Mouse (Mus musculus): ENCODE results near the gene Odf3b. TPM values are rescaled to one million over a fixed set of nuclear protein-coding genes. Genes with fewer than 3 reads are reported as not detected.

Gene Odf3b
- total RNA-seq, 2 experiments from 2014 or later = 1.1 to 1.8 TPM

- intact Hi-C loops (cut with DNase I) = no loop called here
- DNase-seq (ENCODE audit: extremely low spot score in 1 of 2, low spot score in 2 of 2) = no peak
- TF ChIP-seq CTCF (IDR thresholded peaks at IDR 0.05) = no peak
- Histone ChIP-seq H3K4me3 (no peak overlapping the region), H3K27ac (no peak overlapping the region)
These were observed 19.1 kb upstream of the Odf3b start for GRCm38 (mm10) chr15:89398146-89398545.

GRCm38 (mm10) chr15:89396883-89397282, 17.8 kb upstream of the Odf3b start:
- no peak overlapping the region for H3K27ac ChIP-seq
- intact Hi-C loops (cut with DNase I) = no loop called here
- DNase-seq (ENCODE audit: extremely low spot score in 1 of 2, low spot score in 2 of 2) = no peak
- no peak for TF ChIP-seq CTCF (IDR thresholded peaks at IDR 0.05)
- no peak overlapping the region for H3K4me3 ChIP-seq

- Histone ChIP-seq H3K27ac (no peak overlapping the region), H3K4me3 (no peak overlapping the region)
- TF ChIP-seq CTCF (IDR thresholded peaks at IDR 0.05) = no peak
- intact Hi-C loops (cut with DNase I) = no loop called here
- no peak for DNase-seq (ENCODE audit: extremely low spot score in 1 of 2, low spot score in 2 of 2)
These were observed 11.0 kb upstream of the Odf3b start for GRCm38 (mm10) chr15:89390081-89390480.

- Histone ChIP-seq H3K27ac (no peak overlapping the region), H3K4me3 (no peak overlapping the region)
- DNase-seq (ENCODE audit: extremely low spot score in 1 of 2, low spot score in 2 of 2) = no peak
- TF ChIP-seq CTCF (IDR thresholded peaks at IDR 0.05) = no peak
- intact Hi-C loops (cut with DNase I) = no loop called here
These were observed 8.0 kb upstream of the Odf3b start for GRCm38 (mm10) chr15:89387127-89387526.

- H3K4me3 ChIP-seq = no peak within 1 kb of the TSS
- H3K27ac ChIP-seq = no peak within 1 kb of the TSS
- DNase-seq (ENCODE audit: extremely low spot score in 1 of 2, low spot score in 2 of 2) = no peak
- no peak for TF ChIP-seq CTCF (IDR thresholded peaks at IDR 0.05)
- intact Hi-C loops (cut with DNase I) = no loop called here
These were observed 5.5 kb upstream of the Odf3b start, which contains the start of gene Klhdc7b for GRCm38 (mm10) chr15:89384617-89385016. Gene Klhdc7b, plus strand, starts transcription at chr15:89384917.

- intact Hi-C loops (cut with DNase I) = no loop called here
- no peak for TF ChIP-seq CTCF (IDR thresholded peaks at IDR 0.05)
- DNase-seq (ENCODE audit: extremely low spot score in 1 of 2, low spot score in 2 of 2) = no peak
- Histone ChIP-seq H3K27ac (peak overlapping the region; percentile 40), H3K4me3 (peak overlapping the region; percentile 39)
These were observed 347 bp upstream of the Odf3b start for GRCm38 (mm10) chr15:89379429-89379828.

- Histone ChIP-seq H3K4me3 (peak overlapping the region; percentile 39), H3K27ac (peak overlapping the region; percentile 40; the same call in 1 of the 2 replicates)
- TF ChIP-seq CTCF (IDR thresholded peaks at IDR 0.05) = no peak
- no peak for DNase-seq (ENCODE audit: extremely low spot score in 1 of 2, low spot score in 2 of 2)
- intact Hi-C loops (cut with DNase I) = no loop called here
These were observed 899 bp downstream of the Odf3b start for GRCm38 (mm10) chr15:89377938-89378828.

GRCm38 (mm10) chr15:89377362-89377761, 1.7 kb downstream of the Odf3b start:
- TF ChIP-seq CTCF (IDR thresholded peaks at IDR 0.05) = no peak
- DNase-seq (ENCODE audit: extremely low spot score in 1 of 2, low spot score in 2 of 2) = no peak
- intact Hi-C loops (cut with DNase I) = no loop called here
- no peak overlapping the region for H3K27ac ChIP-seq
- H3K4me3 ChIP-seq = no peak overlapping the region

- intact Hi-C loops (cut with DNase I) = no loop called here
- H3K4me3 ChIP-seq = no peak within 1 kb of the TSS
- TF ChIP-seq CTCF (IDR thresholded peaks at IDR 0.05) = no peak
- H3K27ac ChIP-seq = no peak within 1 kb of the TSS
- DNase-seq (ENCODE audit: extremely low spot score in 1 of 2, low spot score in 2 of 2) = no peak
These were observed 2.1 kb downstream of the Odf3b start, which contains the start of gene Tymp for GRCm38 (mm10) chr15:89376957-89377356. Gene Tymp, minus strand, starts transcription at chr15:89377039.

- intact Hi-C loops (cut with DNase I) = no loop called here
- DNase-seq (ENCODE audit: extremely low spot score in 1 of 2, low spot score in 2 of 2) = no peak
- Histone ChIP-seq H3K27ac (no peak overlapping the region), H3K4me3 (no peak overlapping the region)
- TF ChIP-seq CTCF (IDR thresholded peaks at IDR 0.05) = no peak
These were observed 3.0 kb downstream of the Odf3b start for GRCm38 (mm10) chr15:89376040-89376439.

GRCm38 (mm10) chr15:89374801-89375534, 4.1 kb downstream of the Odf3b start:
- intact Hi-C loops (cut with DNase I) = loop anchor here (5.0 kb wide), 1 partner anchor 92 kb away; no protein-coding TSS in a partner anchor
- H3K4me3 ChIP-seq = no peak overlapping the region; the same call in 1 of the 2 replicates
- H3K27ac ChIP-seq = no peak overlapping the region
- TF ChIP-seq CTCF (IDR thresholded peaks at IDR 0.05) = no peak
- DNase-seq (ENCODE audit: extremely low spot score in 1 of 2, low spot score in 2 of 2) = no peak

- no peak for TF ChIP-seq CTCF (IDR thresholded peaks at IDR 0.05)
- Histone ChIP-seq H3K4me3 (peak overlapping the region; percentile 83), H3K27ac (peak overlapping the region; percentile 98)
- no peak for DNase-seq (ENCODE audit: extremely low spot score in 1 of 2, low spot score in 2 of 2)
- intact Hi-C loops (cut with DNase I) = loop anchor here (5.0 kb wide), 1 partner anchor 93 kb away; no protein-coding TSS in a partner anchor
These were observed 4.7 kb downstream of the Odf3b start for GRCm38 (mm10) chr15:89374340-89374739.
